Mouse (Mus musculus): Measurements from ENCODE around the gene Zfp275. TPM values are rescaled to one million over a fixed set of nuclear protein-coding genes. Genes with fewer than 3 reads are reported as not detected.

The Zfp275 gene
- total RNA-seq, 1 experiment: 12.4 TPM

DNA sequence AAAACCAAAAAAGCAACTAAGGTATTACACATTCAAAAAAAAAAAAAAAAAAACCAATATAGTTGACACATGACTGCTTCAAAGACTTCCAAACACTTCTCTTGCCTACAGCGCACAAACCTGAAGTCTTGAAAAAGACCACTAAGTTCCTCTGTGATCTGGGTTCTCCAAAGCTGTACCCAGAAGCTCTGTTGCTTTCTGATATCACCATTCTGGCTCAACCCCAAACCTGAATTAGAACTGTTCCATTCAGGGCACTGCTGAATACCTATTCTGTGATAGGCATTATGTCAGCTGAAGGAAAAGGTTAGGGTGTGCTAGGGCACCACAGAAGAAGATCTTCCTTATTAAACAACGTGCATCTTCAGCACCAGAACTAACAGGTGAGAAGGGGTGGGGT lies 15.2 kb upstream of the Zfp275 start:
- Histone ChIP-seq H3K4me1 (ENCODE audit: control insufficient read depth in 2 of 2, insufficient read depth in 2 of 2, low read length in 2 of 2, poor library complexity in 1 of 2) (no peaks in the 10 kb centered on the region), H3K4me3 (ENCODE audit: insufficient read depth in 1 of 2, low read depth in 1 of 2, low read length in 2 of 2, poor library complexity in 1 of 2, severe bottlenecking in 1 of 2) (no peak overlapping the region), H3K9ac (ENCODE audit: insufficient read depth, low read depth, low read length, poor library complexity, severe bottlenecking) (no peak overlapping the region), H3K27ac (ENCODE audit: insufficient read depth, low read depth, low read length, poor library complexity, severe bottlenecking) (no peak overlapping the region), H3K9me3 (ENCODE audit: control insufficient read depth, insufficient read depth, low read depth, low read length) (no peaks in the 10 kb centered on the region), H3K36me3 (ENCODE audit: control insufficient read depth, insufficient read depth, low read length, poor library complexity, severe bottlenecking) (no peaks in the 10 kb centered on the region)
- DNase-seq (ENCODE audit: low read depth, low spot score): no peak
- in situ Hi-C loops (cut with MboI; ENCODE audit: low sequenced_read_pairs in 2 of 2, unreplicated experiment in 2 of 2): no loop called here
- TF ChIP-seq MAFK (IDR thresholded peaks at IDR 0.05; ENCODE audit: insufficient read depth, low read depth, low read length): no peak
- no peak for TF ChIP-seq CHD2 (IDR thresholded peaks at IDR 0.05; ENCODE audit: low read depth, low read length)
- TF ChIP-seq ZC3H11A (IDR thresholded peaks at IDR 0.05; ENCODE audit: borderline replicate concordance, low read depth, low read length): no peak
- TF ChIP-seq ZNF384 (IDR thresholded peaks at IDR 0.05; ENCODE audit: low read depth, low read length): no peak

DNA sequence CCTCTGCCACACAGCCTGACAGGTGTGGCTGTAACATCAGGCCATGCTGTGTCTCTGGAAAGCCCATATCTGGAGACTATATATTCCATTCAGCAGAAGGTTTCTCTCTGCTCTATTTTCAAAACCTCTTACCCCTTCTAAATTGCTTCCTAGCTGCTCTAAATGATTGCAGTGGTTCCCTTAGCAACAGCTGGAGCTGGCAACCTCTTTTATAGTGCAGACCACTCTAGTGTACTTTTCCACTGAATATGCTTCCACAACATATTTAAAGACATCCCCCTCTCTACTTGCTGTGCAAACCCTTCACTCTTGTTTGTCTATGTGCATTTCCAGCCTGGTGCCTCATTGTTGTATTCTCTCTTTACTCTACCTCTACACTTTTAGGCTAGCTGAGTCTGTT lies 8.9 kb upstream of the Zfp275 start:
- DNase-seq (ENCODE audit: low read depth, low spot score): no peak
- H3K4me3 ChIP-seq (ENCODE audit: insufficient read depth in 1 of 2, low read depth in 1 of 2, low read length in 2 of 2, poor library complexity in 1 of 2, severe bottlenecking in 1 of 2): no peak overlapping the region
- H3K36me3 ChIP-seq (ENCODE audit: control insufficient read depth, insufficient read depth, low read length, poor library complexity, severe bottlenecking): no peaks in the 10 kb centered on the region
- no peaks in the 10 kb centered on the region for H3K4me1 ChIP-seq (ENCODE audit: control insufficient read depth in 2 of 2, insufficient read depth in 2 of 2, low read length in 2 of 2, poor library complexity in 1 of 2)
- in situ Hi-C loops (cut with MboI; ENCODE audit: low sequenced_read_pairs in 2 of 2, unreplicated experiment in 2 of 2): no loop called here
- H3K9ac ChIP-seq (ENCODE audit: insufficient read depth, low read depth, low read length, poor library complexity, severe bottlenecking): no peak overlapping the region
- no peaks in the 10 kb centered on the region for H3K9me3 ChIP-seq (ENCODE audit: control insufficient read depth, insufficient read depth, low read depth, low read length)
- H3K27ac ChIP-seq (ENCODE audit: insufficient read depth, low read depth, low read length, poor library complexity, severe bottlenecking): no peak overlapping the region
- TF ChIP-seq HCFC1 (IDR thresholded peaks at IDR 0.05; ENCODE audit: borderline replicate concordance, insufficient read depth, low read length) (no peak), CHD2 (IDR thresholded peaks at IDR 0.05; ENCODE audit: low read depth, low read length) (no peak), ZNF384 (IDR thresholded peaks at IDR 0.05; ENCODE audit: low read depth, low read length) (no peak), MAFK (IDR thresholded peaks at IDR 0.05; ENCODE audit: insufficient read depth, low read depth, low read length) (no peak), ZC3H11A (IDR thresholded peaks at IDR 0.05; ENCODE audit: borderline replicate concordance, low read depth, low read length) (no peak)

DNA sequence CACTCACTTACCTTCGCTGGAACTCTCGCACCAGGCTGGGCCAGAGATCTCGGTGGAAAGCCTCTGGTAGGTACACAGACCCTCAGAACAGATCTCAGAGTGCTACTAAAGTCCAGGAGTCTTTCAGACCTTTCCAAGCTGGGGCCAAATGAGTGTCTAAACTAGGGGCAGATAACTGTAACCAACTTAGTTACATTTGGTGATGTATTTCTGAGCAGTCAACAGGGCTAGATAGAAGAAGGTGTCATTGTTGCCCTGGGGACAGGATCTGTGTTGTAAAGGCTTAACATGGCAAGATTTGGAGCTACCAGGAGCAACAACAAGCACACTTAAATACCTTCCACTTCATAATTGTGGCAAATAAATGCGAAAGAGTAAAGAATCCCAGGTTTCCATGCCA lies 5.7 kb upstream of the Zfp275 start, which contains the start of gene Gm45015:
Gm45015 (minus strand) TSS at position 101 of the 400 bp plus-strand sequence.
- H3K36me3 ChIP-seq (ENCODE audit: control insufficient read depth, insufficient read depth, low read length, poor library complexity, severe bottlenecking): no peaks in the 10 kb centered on the region
- no peaks in the 10 kb centered on the region for H3K4me1 ChIP-seq (ENCODE audit: control insufficient read depth in 2 of 2, insufficient read depth in 2 of 2, low read length in 2 of 2, poor library complexity in 1 of 2)
- H3K9ac ChIP-seq (ENCODE audit: insufficient read depth, low read depth, low read length, poor library complexity, severe bottlenecking): no peak within 1 kb of the TSS
- TF ChIP-seq MAFK (IDR thresholded peaks at IDR 0.05; ENCODE audit: insufficient read depth, low read depth, low read length): no peak
- TF ChIP-seq ZNF384 (IDR thresholded peaks at IDR 0.05; ENCODE audit: low read depth, low read length): no peak
- TF ChIP-seq ZC3H11A (IDR thresholded peaks at IDR 0.05; ENCODE audit: borderline replicate concordance, low read depth, low read length): no peak
- TF ChIP-seq HCFC1 (IDR thresholded peaks at IDR 0.05; ENCODE audit: borderline replicate concordance, insufficient read depth, low read length): no peak
- no peak for TF ChIP-seq CHD2 (IDR thresholded peaks at IDR 0.05; ENCODE audit: low read depth, low read length)
- in situ Hi-C loops (cut with MboI; ENCODE audit: low sequenced_read_pairs in 2 of 2, unreplicated experiment in 2 of 2): no loop called here
- H3K4me3 ChIP-seq (ENCODE audit: insufficient read depth in 1 of 2, low read depth in 1 of 2, low read length in 2 of 2, poor library complexity in 1 of 2, severe bottlenecking in 1 of 2): no peak within 1 kb of the TSS
- DNase-seq (ENCODE audit: low read depth, low spot score): no peak
- no peaks in the 10 kb centered on the region for H3K9me3 ChIP-seq (ENCODE audit: control insufficient read depth, insufficient read depth, low read depth, low read length)
- no peak within 1 kb of the TSS for H3K27ac ChIP-seq (ENCODE audit: insufficient read depth, low read depth, low read length, poor library complexity, severe bottlenecking)

DNA sequence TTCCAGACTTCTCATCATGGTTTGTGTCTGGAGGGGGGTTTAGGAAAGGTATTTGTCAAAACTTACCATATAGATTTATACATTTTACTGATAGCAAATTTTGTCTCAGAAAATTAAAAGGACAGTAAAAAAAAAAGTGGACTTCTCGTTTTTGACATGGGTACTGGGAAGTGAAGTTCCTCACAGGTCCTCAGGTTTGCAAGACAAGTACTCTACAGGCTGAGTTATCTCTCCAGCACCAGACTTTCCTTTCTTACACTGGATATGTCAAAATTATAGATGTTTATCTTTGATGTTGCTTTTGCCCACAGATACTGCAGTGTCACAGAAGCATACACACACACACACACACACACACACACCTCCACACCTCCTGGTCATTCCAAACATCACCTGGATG lies 948 bp upstream of the Zfp275 start:
- Histone ChIP-seq H3K4me3 (ENCODE audit: insufficient read depth in 1 of 2, low read depth in 1 of 2, low read length in 2 of 2, poor library complexity in 1 of 2, severe bottlenecking in 1 of 2) (no peak overlapping the region), H3K27ac (ENCODE audit: insufficient read depth, low read depth, low read length, poor library complexity, severe bottlenecking) (no peak overlapping the region), H3K9me3 (ENCODE audit: control insufficient read depth, insufficient read depth, low read depth, low read length) (no peaks in the 10 kb centered on the region), H3K4me1 (ENCODE audit: control insufficient read depth in 2 of 2, insufficient read depth in 2 of 2, low read length in 2 of 2, poor library complexity in 1 of 2) (no peaks in the 10 kb centered on the region), H3K9ac (ENCODE audit: insufficient read depth, low read depth, low read length, poor library complexity, severe bottlenecking) (no peak overlapping the region), H3K36me3 (ENCODE audit: control insufficient read depth, insufficient read depth, low read length, poor library complexity, severe bottlenecking) (no peaks in the 10 kb centered on the region; the same call in 1 of the 2 replicates)
- TF ChIP-seq HCFC1 (IDR thresholded peaks at IDR 0.05; ENCODE audit: borderline replicate concordance, insufficient read depth, low read length) (no peak), CHD2 (IDR thresholded peaks at IDR 0.05; ENCODE audit: low read depth, low read length) (no peak), MAFK (IDR thresholded peaks at IDR 0.05; ENCODE audit: insufficient read depth, low read depth, low read length) (no peak), ZC3H11A (IDR thresholded peaks at IDR 0.05; ENCODE audit: borderline replicate concordance, low read depth, low read length) (no peak), ZNF384 (IDR thresholded peaks at IDR 0.05; ENCODE audit: low read depth, low read length) (no peak)
- in situ Hi-C loops (cut with MboI; ENCODE audit: low sequenced_read_pairs in 2 of 2, unreplicated experiment in 2 of 2): no loop called here
- DNase-seq (ENCODE audit: low read depth, low spot score): no peak

DNA sequence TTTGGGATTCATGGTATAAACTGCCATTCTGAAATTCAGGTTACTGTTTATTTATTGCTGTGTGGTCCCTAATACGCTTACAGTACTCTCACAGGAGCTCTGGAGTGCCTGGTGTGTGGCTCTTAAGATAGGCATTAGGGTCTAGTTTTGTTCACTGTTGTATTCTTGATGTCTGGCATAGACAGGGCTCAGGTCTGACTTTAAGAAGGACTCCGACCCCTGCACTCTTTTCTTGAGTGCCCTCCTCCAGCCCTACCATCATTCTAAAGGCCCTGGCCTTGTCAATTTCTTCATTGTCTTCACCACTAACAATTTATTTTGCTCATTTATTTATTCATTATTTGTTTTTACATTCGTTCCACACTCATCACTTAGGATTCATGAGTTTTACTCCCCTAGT lies 353 bp upstream of the Zfp275 start:
- DNase-seq (ENCODE audit: low read depth, low spot score): no peak
- Histone ChIP-seq H3K4me3 (ENCODE audit: insufficient read depth in 1 of 2, low read depth in 1 of 2, low read length in 2 of 2, poor library complexity in 1 of 2, severe bottlenecking in 1 of 2) (0 out of 4 replicates have a peak overlapping the region, but pooled peaks of 1 of the 2 experiments have one; percentile 28), H3K36me3 (ENCODE audit: control insufficient read depth, insufficient read depth, low read length, poor library complexity, severe bottlenecking) (no peaks in the 10 kb centered on the region; the same call in 1 of the 2 replicates), H3K9me3 (ENCODE audit: control insufficient read depth, insufficient read depth, low read depth, low read length) (no peaks in the 10 kb centered on the region), H3K4me1 (ENCODE audit: control insufficient read depth in 2 of 2, insufficient read depth in 2 of 2, low read length in 2 of 2, poor library complexity in 1 of 2) (no peaks in the 10 kb centered on the region), H3K27ac (ENCODE audit: insufficient read depth, low read depth, low read length, poor library complexity, severe bottlenecking) (no peak overlapping the region), H3K9ac (ENCODE audit: insufficient read depth, low read depth, low read length, poor library complexity, severe bottlenecking) (no peak overlapping the region)
- TF ChIP-seq CHD2 (IDR thresholded peaks at IDR 0.05; ENCODE audit: low read depth, low read length) (no peak), MAFK (IDR thresholded peaks at IDR 0.05; ENCODE audit: insufficient read depth, low read depth, low read length) (no peak), ZC3H11A (IDR thresholded peaks at IDR 0.05; ENCODE audit: borderline replicate concordance, low read depth, low read length) (no peak)
- in situ Hi-C loops (cut with MboI; ENCODE audit: low sequenced_read_pairs in 2 of 2, unreplicated experiment in 2 of 2): no loop called here

All from ES-E14 (cell line).